Mouse (Mus musculus): ENCODE data around the gene Igfbp5. TPM values are rescaled to one million over a fixed set of nuclear protein-coding genes. Genes with fewer than 3 reads are reported as not detected.
A peak's percentile ranks its signal among the peaks of the same experiment; 100 is the strongest.

Igfbp5 gene
- total and polyA plus RNA-seq, 3 experiments, result 0.03 TPM; not detected in 2

DNA sequence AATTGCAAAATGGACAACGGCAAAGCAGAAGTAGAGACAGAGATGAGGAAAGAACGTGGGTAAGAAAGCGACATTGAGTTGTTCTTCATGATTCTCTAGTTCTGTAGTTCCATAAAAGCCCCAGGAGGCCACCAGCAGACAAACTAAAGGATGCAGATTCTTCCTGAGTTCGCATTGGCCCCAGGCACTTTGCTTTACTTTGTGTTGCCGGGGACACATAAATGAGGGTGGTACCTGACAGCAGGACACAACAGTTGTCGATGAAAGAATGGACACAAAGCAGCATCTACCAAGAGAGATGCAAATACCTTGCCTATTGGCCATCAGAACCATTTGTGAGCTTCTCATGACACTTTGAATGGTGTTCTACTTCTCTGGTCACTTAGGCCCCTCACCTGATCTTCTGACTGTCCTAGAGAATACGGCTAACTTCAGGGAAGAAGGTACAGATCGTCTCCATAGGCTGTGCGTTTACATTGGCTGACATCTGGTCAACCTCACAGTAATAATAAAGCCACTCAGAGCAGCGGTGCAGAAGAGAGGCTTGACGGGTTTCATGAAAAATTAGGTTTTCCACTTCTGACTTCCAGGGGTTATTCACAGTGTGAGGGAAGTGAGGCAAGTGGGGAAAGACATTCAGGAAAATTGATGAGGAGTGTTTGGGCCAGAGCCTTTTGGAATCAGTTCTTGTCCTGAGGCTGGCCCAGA, 10.6 kb upstream of the Igfbp5 start:
- no peaks in the 10 kb centered on the region for H3K4me1 ChIP-seq (ENCODE audit: control insufficient read depth in 1 of 2, insufficient read depth in 2 of 2, low read length in 2 of 2)
- no peak overlapping the region for H3K4me3 ChIP-seq (ENCODE audit: control insufficient read depth in 1 of 2, insufficient read depth in 1 of 2, low read depth in 2 of 2, low read length in 2 of 2)
- H3K9ac ChIP-seq (ENCODE audit: control insufficient read depth, low read depth, low read length, poor library complexity, severe bottlenecking), result no peak overlapping the region
- H3K79me2 ChIP-seq (ENCODE audit: control insufficient read depth, insufficient read depth, low read length, poor library complexity), result no peaks in the 10 kb centered on the region
- no peak overlapping the region for H3K27ac ChIP-seq (ENCODE audit: control insufficient read depth, low read depth, low read length)
- no peaks in the 10 kb centered on the region for H3K27me3 ChIP-seq (ENCODE audit: control insufficient read depth in 1 of 2, insufficient read depth in 2 of 2, low read length in 2 of 2)
- H3K9me3 ChIP-seq (replicated peaks; ENCODE audit: insufficient read depth, low read length), result no peaks in the 10 kb centered on the region
- no peak for TF ChIP-seq MAZ (IDR thresholded peaks at IDR 0.05; ENCODE audit: low read depth, low read length)
- no peaks in the 10 kb centered on the region for H3K36me3 ChIP-seq (ENCODE audit: control insufficient read depth in 1 of 2, insufficient read depth in 2 of 2, low read length in 2 of 2)
- no peak for DNase-seq (ENCODE audit: low read depth, low spot score)

GRCm38 (mm10) chr1:72879319-72879634, 4.6 kb upstream of the Igfbp5 start:
- Histone ChIP-seq H3K27me3 (ENCODE audit: control insufficient read depth in 1 of 2, insufficient read depth in 2 of 2, low read length in 2 of 2) (no peaks in the 10 kb centered on the region), H3K79me2 (ENCODE audit: control insufficient read depth, insufficient read depth, low read length, poor library complexity) (no peaks in the 10 kb centered on the region), H3K9ac (ENCODE audit: control insufficient read depth, low read depth, low read length, poor library complexity, severe bottlenecking) (no peak overlapping the region), H3K4me1 (ENCODE audit: control insufficient read depth in 1 of 2, insufficient read depth in 2 of 2, low read length in 2 of 2) (no peaks in the 10 kb centered on the region), H3K4me3 (ENCODE audit: control insufficient read depth in 1 of 2, insufficient read depth in 1 of 2, low read depth in 2 of 2, low read length in 2 of 2) (no peak overlapping the region), H3K36me3 (ENCODE audit: control insufficient read depth in 1 of 2, insufficient read depth in 2 of 2, low read length in 2 of 2) (no peaks in the 10 kb centered on the region), H3K9me3 (replicated peaks; ENCODE audit: insufficient read depth, low read length) (no peaks in the 10 kb centered on the region), H3K27ac (ENCODE audit: control insufficient read depth, low read depth, low read length) (no peak overlapping the region)
- DNase-seq (ENCODE audit: low read depth, low spot score), result peak; percentile 64
- TF ChIP-seq ZC3H11A (IDR thresholded peaks at IDR 0.05; ENCODE audit: low read depth, low read length), result peak; percentile 44; the same call in 1 of the 2 replicates
- peak; percentile 36 to 75 (median 64) for TF ChIP-seq CTCF (IDR thresholded peaks at IDR 0.05 in 2 of 3, conservative IDR thresholded peaks at IDR 0.05 in 1 of 3; ENCODE audit: control insufficient read depth in 1 of 3, insufficient read depth in 1 of 3, low read depth in 2 of 3, low read length in 3 of 3, poor library complexity in 1 of 3, severe bottlenecking in 1 of 3)
- no peak for TF ChIP-seq KAT2A (conservative IDR thresholded peaks at IDR 0.05; ENCODE audit: low read depth, low read length)
- TF ChIP-seq POLR2AphosphoS2 (IDR thresholded peaks at IDR 0.05; ENCODE audit: low read length), result no peak
- TF ChIP-seq RAD21 (IDR thresholded peaks at IDR 0.05; ENCODE audit: low read depth, low read length), result peak; percentile 43
- TF ChIP-seq SMC3 (IDR thresholded peaks at IDR 0.05; ENCODE audit: low read depth, low read length), result peak; percentile 62

- Histone ChIP-seq H3K4me1 (ENCODE audit: control insufficient read depth in 1 of 2, insufficient read depth in 2 of 2, low read length in 2 of 2) (no peaks in the 10 kb centered on the region), H3K4me3 (ENCODE audit: control insufficient read depth in 1 of 2, insufficient read depth in 1 of 2, low read depth in 2 of 2, low read length in 2 of 2) (peak overlapping the region; percentile 25 to 38), H3K9ac (ENCODE audit: control insufficient read depth, low read depth, low read length, poor library complexity, severe bottlenecking) (peak overlapping the region; percentile 39), H3K79me2 (ENCODE audit: control insufficient read depth, insufficient read depth, low read length, poor library complexity) (no peaks in the 10 kb centered on the region), H3K9me3 (replicated peaks; ENCODE audit: insufficient read depth, low read length) (no peaks in the 10 kb centered on the region), H3K27ac (ENCODE audit: control insufficient read depth, low read depth, low read length) (no peak overlapping the region), H3K36me3 (ENCODE audit: control insufficient read depth in 1 of 2, insufficient read depth in 2 of 2, low read length in 2 of 2) (no peaks in the 10 kb centered on the region), H3K27me3 (ENCODE audit: control insufficient read depth in 1 of 2, insufficient read depth in 2 of 2, low read length in 2 of 2) (no peaks in the 10 kb centered on the region)
- DNase-seq (ENCODE audit: low read depth, low spot score), result no peak
- TF ChIP-seq GATA1 (IDR thresholded peaks at IDR 0.05; ENCODE audit: low read depth, low read length), result no peak
- TF ChIP-seq MAX (IDR thresholded peaks at IDR 0.05; ENCODE audit: low read length), result peak; percentile 20; the same call in 1 of the 2 replicates
These were observed 4.0 kb upstream of the Igfbp5 start for GRCm38 (mm10) chr1:72878473-72879318.
